Mouse (Mus musculus): Measurements from ENCODE around the gene Eya3. TPM values are rescaled to one million over a fixed set of nuclear protein-coding genes. Genes with fewer than 3 reads are reported as not detected.

Gene Eya3
- polyA plus RNA-seq, 1 experiment = 2.4 TPM

DNA sequence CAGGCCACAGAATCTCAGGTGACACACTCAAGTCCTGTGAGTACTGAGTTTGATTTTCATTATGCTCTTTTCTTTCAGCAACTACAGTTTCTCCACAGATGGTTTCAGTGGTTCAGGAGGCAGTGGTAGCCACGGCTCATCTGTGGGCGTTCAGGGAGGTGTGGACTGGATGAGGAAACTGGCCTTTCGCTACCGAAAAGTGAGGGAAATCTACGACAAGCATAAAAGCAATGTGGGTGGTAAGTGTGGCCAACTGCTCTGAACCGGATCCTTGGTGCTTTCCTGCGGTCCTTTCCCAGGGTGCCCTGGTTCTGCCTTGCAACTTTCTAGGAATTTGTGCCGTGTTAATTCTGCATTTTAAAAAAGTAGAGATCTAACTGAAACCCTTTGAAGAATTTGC lies 68.1 kb downstream of the Eya3 start:
- no peak for TF ChIP-seq GATA1 (IDR thresholded peaks at IDR 0.05; ENCODE audit: low read length)

DNA sequence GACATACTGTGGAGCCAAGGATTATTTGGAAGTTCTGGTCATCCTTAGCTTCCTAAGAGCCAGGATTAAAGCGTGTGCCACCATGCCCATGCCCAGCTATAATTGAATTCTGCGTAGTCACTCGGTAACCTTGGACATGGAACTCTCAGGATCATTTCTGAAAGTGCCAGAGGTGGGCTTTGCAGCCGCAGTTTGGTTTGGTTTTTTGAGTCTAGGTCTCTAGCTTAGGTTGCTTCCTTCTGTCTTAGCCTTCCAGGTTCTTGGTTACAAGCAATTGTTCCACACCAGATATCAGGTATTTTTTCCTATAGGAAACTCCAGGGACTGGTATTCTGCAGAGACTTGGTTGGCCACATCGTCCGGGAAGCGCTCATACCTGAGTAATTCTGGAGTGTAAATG lies 74.4 kb downstream of the Eya3 start:
- no peak for TF ChIP-seq GATA1 (IDR thresholded peaks at IDR 0.05; ENCODE audit: low read length)

DNA sequence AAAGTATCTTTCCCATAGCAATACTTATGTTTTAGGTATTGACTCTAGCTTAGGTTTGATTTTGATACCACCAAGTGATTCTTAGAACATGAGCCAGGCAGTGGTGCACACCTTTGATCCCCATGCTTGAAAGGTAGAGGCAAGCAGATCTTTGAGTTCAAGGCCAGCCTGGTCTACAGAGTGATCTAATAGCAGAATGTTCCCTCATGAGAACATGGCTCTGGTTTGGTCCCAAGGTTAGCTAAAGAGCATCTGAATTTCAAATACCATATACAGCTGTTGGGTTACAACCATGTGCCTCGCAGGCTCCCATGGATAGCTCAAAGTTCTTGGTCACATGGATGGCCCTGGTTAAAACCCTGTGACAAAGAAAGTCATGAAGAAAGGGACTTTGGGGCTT lies 79.5 kb downstream of the Eya3 start:
- TF ChIP-seq GATA1 (IDR thresholded peaks at IDR 0.05; ENCODE audit: low read length) = no peak

DNA sequence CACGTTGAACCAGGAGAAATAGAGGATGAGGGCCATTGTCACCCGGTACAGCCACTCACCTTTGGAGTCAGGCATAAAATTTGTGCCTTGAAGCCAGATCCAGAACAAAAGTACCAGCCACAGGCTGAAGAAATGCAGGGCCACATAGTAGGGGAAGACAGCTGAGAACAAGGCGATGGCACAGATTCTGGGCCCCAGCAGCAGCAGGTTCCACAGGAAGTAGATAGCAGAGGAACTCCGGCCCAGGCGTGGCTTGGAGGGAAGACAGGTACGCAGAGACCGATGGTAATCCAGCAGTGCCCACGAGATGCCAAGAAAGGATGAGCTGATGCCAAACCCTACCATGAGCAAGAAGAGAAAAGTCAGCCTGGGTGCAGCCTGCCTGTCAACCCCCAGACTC lies 89.4 kb downstream of the Eya3 start:
- TF ChIP-seq GATA1 (IDR thresholded peaks at IDR 0.05; ENCODE audit: low read length) = no peak

DNA sequence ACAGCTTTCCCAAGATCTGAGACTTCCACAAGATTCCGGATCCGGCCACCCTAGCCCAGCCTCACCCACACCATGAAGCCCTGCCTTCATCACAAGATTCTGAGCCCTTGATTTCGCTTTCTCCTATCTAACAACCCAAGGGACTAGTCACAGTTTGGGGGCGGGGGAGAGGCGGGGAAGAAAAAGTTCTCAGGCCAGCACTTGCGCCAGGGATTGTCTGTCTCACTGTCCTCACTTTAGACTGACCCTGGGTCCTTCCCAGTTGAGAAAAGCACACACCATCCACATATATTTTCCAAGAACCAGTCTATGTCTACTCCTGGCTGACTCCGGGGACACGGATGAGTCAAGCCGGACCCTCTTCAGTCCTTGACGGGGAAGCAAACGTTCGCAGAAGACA lies 92.8 kb downstream of the Eya3 start:
- TF ChIP-seq GATA1 (IDR thresholded peaks at IDR 0.05; ENCODE audit: low read length) = no peak

DNA sequence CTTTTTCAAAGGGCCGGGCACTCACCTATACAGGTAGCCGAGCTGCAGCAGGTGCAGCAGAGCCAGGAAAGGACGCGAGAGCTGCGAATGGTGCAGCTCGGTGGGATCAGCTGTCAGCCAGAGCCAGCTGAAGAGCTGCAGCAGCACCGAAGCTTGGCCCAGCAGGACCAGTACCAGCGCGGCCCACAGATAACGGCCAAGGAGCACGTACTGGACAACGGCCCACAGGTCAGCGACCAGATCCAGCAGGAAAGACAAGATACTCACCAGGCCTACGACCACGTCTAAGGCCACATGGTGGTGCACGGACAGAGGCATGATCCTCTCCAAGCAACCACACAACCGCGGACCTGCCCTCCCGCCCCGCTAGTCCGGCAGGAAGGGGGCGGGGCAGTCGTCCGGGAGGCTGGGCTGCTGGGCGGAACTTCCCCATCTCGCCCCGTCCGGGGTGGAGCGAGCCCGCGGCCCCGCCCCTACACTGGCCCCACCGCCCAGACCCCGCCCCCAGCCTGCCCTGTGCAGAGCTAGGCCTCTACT lies 93.4 kb downstream of the Eya3 start, which contains the start of gene Xkr8:
TSS of gene Xkr8 (minus strand) at position 399 of the 537 bp plus-strand sequence.
- no peak for TF ChIP-seq GATA1 (IDR thresholded peaks at IDR 0.05; ENCODE audit: low read length)

DNA sequence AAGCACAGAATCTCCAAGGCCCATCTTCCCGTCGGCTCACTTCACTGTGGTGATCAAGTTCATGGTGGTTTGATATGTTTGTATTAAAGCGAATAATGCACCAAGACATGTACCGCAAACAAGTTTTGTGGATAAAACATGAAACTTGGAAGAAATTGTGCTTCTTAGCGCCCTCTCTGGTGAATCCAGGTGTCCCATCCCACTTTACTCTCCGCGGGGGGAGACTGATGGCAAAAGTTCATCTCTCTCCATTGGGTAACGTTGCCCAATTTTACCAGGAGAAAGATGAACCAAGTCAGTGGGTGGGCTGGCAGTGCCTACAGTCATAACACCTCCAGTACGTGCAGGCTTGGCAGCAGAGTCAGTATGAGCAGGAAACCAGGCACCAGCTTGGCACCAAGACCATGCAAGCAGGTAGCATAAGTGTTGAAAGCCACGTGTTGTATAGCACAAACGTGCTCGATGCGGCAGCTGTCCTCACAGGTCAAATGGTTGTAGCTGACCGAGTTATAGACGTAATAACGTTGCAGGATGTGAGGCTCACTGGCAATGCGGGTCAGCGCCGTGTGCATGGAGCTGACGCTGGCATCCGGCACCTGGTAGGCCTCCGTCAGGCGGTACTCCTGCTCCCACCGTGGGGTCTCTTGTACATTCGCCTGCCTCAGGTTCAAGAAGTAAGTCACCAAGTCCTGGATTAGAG lies 94.4 kb downstream of the Eya3 start:
- no peak for TF ChIP-seq GATA1 (IDR thresholded peaks at IDR 0.05; ENCODE audit: low read length)

DNA sequence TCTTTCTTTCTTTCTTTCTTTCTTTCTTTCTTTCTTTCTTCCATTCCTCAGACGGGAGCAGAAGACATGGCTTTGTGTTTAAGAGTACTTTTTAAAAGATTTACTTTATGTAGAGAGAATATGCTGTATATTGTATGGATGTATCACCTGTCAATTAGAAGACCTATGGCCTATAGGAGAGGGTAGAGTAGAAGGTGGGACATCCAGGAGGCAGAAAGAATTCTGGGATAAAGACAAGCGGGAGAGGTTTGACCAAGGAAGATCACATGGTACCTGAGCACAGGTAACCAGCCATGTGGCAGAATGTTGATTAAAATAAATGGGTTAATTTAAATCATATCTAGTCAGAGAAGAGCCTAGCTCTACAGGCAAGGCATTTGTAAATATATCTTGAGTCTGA lies 96.0 kb downstream of the Eya3 start:
- TF ChIP-seq GATA1 (IDR thresholded peaks at IDR 0.05; ENCODE audit: low read length) = no peak

DNA sequence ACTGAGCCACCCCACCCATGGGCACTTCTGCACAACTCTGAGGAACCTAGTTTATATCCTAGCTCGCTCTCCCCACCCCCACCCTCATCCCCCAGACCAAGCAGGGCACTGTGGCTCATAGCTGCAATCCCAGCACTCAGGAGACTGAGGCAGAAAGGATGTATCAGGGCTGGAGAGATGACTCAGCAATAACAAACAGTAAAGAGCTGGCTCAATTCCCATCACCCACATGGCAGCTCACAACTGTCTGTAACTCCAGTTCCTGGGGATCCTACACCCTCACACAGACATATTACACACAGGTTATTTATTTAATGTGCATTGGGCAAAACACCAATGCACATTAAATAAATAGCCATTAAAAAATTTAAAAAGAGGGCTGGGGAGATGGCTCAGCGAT lies 96.6 kb downstream of the Eya3 start:
- TF ChIP-seq GATA1 (IDR thresholded peaks at IDR 0.05; ENCODE audit: low read length) = no peak

DNA sequence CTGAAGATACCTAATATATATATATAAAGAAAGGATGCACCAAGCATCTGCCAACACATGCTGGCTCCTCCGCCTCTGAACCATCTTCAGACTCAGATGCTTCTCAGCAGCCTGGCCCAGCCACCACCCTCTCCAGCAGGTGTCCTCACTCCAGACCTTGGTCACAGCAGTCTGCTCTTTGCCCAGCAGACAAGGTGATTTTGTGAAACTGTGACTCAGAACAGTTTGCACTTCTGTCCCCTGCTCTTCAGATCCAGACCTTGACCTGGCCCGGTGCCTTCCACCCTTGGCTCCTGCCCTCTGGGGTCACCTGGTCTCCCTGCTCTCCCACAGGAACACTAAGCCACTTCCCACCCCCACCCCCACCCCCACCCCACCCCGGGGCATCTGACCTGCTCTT lies 97.1 kb downstream of the Eya3 start:
- TF ChIP-seq GATA1 (IDR thresholded peaks at IDR 0.05; ENCODE audit: low read length) = no peak

DNA sequence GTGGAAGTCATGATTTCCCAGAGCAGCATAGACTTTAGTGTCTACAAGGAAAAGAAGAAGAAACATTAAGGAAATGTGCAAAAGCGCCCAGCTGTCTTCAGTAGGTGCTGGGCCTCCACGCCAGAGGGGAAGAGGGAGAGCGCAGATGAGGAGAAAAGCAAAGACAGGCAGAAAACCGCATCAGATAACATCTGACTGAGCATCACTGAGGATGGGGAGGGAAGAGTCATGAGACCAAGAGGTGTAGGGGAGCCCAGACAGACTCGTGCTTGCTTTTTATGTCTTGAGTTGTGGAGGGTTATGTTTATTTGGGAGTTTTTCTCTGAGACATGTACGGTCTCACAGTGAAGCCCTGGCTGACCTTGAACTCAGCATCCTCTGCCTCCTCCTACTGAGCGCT lies 102.7 kb downstream of the Eya3 start:
- TF ChIP-seq GATA1 (IDR thresholded peaks at IDR 0.05; ENCODE audit: low read length) = no peak

DNA sequence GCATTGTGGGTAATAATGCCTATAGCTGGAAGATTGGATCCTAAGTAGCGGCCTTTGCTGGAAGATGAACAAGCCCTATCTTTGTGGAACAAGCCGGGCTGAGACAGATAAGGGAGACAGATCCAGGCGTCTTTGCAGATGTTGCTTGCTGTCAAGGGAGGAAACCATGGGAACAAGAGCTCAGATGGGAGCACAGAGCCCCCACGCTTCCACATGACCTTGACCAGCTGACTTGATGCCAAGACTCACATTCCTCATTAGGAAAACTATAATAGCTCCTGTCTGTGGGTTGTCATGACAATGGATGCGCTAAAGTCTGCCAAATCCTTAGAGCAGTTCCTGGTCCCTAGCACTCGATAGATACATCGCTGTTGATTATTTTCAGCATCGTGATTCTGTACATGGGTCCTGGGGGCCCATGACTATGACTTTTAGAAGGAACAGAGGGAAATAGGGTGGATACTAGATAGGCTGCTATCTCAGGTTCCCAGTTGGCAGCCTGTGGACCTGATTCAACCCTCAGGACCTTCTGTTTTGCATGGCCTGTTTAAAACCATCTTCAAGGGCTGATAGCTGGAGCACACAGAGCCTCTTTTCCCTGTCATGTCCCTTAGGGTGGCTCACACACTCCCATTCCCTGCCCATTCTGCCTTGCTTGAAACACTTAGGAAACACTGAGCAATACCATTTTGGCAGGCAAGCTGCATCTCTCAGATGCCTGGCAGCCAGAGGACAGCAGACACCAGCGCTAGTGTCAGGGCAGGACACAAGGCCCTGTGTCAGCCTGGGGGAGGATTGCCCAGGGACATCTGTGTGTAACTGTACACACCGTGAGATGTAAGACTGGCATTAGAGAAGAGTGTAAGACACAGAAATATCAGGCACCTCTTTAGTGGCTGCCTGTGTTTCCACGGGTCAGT lies 105.5 kb downstream of the Eya3 start:
- TF ChIP-seq GATA1 (IDR thresholded peaks at IDR 0.05; ENCODE audit: low read length) = no peak

DNA sequence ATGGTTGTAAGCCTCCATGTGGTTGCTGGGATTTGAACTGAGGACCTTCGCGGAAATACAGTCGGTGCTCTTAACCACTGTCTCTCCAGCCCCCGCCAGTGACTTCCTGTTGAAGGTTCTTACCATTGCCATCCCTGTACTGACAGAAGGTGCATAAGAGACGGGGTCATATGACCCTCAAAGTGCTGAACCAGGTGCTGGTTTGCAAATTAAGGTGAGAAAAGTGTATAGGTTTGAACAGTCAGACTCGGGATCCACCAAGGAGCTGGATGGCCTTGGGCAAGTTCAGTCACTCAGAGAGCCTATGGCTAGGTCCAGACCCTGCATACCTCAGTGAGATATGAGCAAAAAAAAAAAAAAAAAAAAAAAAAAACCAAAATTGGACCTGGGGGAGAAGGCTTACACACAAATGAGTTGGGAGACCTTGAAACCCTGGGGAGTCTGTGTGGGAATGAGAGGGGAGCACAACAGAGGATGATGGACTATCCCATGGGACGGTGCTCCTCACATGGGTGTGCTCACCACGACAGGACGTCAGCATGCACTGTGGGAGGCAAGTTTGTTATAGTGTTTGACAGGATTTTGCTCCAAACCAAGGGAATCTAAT lies 108.2 kb downstream of the Eya3 start:
- TF ChIP-seq GATA1 (IDR thresholded peaks at IDR 0.05; ENCODE audit: low read length) = no peak

DNA sequence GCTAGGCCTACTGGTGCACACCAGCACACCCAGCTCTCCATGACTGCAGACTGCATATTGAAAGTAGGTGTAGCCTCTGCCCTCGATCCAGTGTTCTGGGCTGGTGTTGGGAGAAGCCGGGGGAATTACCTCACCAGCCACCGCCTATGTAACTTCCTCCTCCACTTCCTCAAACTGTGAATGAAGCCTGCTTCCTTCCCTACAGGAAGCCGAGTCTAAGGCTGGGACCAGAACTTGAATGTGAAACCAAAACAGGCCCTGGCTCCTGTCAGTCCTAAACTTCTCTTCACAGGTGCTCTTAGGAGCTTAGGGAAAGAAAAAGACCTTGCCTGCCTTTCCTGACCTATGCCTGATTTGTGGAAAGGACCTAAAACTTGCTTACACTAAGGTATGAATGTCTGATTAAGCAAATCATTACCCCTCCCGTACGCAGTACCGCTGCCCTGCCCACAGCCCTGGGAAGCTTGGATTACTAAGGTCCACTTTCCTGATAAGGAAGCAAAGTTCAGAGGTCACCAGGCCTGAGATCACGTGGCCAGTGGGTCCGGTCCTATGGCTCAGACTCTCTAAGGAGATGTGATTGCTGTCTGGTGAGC lies 109.0 kb downstream of the Eya3 start:
- TF ChIP-seq GATA1 (IDR thresholded peaks at IDR 0.05; ENCODE audit: low read length) = no peak

DNA sequence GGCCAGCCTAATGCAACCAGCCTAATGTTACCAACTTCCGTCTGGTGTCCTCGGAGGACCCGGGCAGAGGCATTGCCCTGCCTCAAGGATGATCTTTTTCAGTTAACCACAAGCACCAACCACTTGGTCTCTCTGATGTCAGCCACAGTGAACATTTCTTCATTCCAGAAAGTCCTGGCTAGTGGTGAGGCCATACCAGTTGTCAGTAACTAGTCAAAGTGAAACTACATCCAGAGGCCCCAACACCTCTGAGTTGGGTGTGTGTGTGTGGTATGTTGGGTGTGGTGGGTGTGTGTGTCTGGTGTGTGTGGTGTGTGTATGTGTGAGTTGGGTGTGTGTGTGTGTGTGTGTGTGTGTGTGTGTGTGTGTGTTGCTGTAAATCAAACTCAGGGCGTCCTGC lies 110.0 kb downstream of the Eya3 start:
- TF ChIP-seq GATA1 (IDR thresholded peaks at IDR 0.05; ENCODE audit: low read length) = no peak
